ENCODE assay signal across 11 mouse cellular contexts in genomic region chr16:13216116-13216952, GRCm38 (mm10). TPM values are rescaled to one million over a fixed set of nuclear protein-coding genes. Genes with fewer than 3 reads are reported as not detected.
A peak's percentile ranks its signal among the peaks of the same experiment; 100 is the strongest.
DNase-seq lines count a peak whose midpoint lies in the region; ATAC-seq and TF ChIP-seq lines count a peak whose summit lies in the region.
"Had no signal": no experiment of that assay in that cellular context is flagged by ENCODE, and none has a peak within 500 bp of the region (broad histone marks: within the 10 kb centered on the region; RNA-seq: fewer than 3 reads in every experiment).

No protein-coding gene starts in this region.

- H3K4me1 ChIP-seq in midbrain, postnatal 0 days (ENCODE audit: insufficient read depth, low read length), result no peaks in the 10 kb centered on the region
- no peaks in the 10 kb centered on the region for H3K4me1 ChIP-seq in midbrain, embryonic 14.5 days (ENCODE audit: control insufficient read depth, insufficient read depth, low read length)
- H3K4me1 ChIP-seq in heart, adult 2 months (ENCODE audit: control insufficient read depth, insufficient read depth, low read length), result peaks cover 9% of the 10 kb centered on the region
- no peaks in the 10 kb centered on the region for H3K4me1 ChIP-seq in kidney, embryonic 15.5 days
- H3K4me1 ChIP-seq in stomach, postnatal 0 days (replicated peaks; ENCODE audit: control insufficient read depth, insufficient read depth), result no peaks in the 10 kb centered on the region
- no peaks in the 10 kb centered on the region for H3K4me1 ChIP-seq in forebrain, embryonic 14.5 days (ENCODE audit: control insufficient read depth, insufficient read depth, low read length)
- H3K4me1 ChIP-seq: embryonic facial prominence, embryonic 13.5 days had no signal

- no peaks in the 10 kb centered on the region for H3K36me3 ChIP-seq in midbrain, postnatal 0 days (ENCODE audit: insufficient read depth, low read length)
- H3K36me3 ChIP-seq in midbrain, embryonic 14.5 days (ENCODE audit: control insufficient read depth, insufficient read depth, low read length), result no peaks in the 10 kb centered on the region
- H3K36me3 ChIP-seq in heart, adult 2 months (ENCODE audit: control insufficient read depth, insufficient read depth, low read length), result peaks cover 2% of the 10 kb centered on the region; the same call in 1 of the 2 replicates
- no peaks in the 10 kb centered on the region for H3K36me3 ChIP-seq in kidney, embryonic 15.5 days
- H3K36me3 ChIP-seq in stomach, postnatal 0 days (ENCODE audit: control insufficient read depth, insufficient read depth, low read length), result no peaks in the 10 kb centered on the region
- no peaks in the 10 kb centered on the region for H3K36me3 ChIP-seq in forebrain, embryonic 14.5 days (ENCODE audit: control insufficient read depth, insufficient read depth, low read length)
- H3K36me3 ChIP-seq: embryonic facial prominence, embryonic 13.5 days had no signal

- H3K4me3 ChIP-seq in midbrain, postnatal 0 days (ENCODE audit: low read depth, low read length), result no peak overlapping the region
- H3K4me3 ChIP-seq in midbrain, embryonic 14.5 days (replicated peaks; ENCODE audit: low read depth, low read length), result no peak overlapping the region
- no peak overlapping the region for H3K4me3 ChIP-seq in heart, adult 2 months
- no peak overlapping the region for H3K4me3 ChIP-seq in kidney, embryonic 15.5 days (replicated peaks)
- H3K4me3 ChIP-seq in stomach, postnatal 0 days (ENCODE audit: low read depth, low read length), result no peak overlapping the region
- H3K4me3 ChIP-seq in forebrain, embryonic 14.5 days (ENCODE audit: low read depth, low read length), result no peak overlapping the region
- H3K4me3 ChIP-seq: embryonic facial prominence, embryonic 13.5 days had no signal

- H3K27ac ChIP-seq in midbrain, postnatal 0 days (ENCODE audit: low read depth, low read length), result no peak overlapping the region
- no peak overlapping the region for H3K27ac ChIP-seq in midbrain, embryonic 14.5 days (replicated peaks; ENCODE audit: low read depth, low read length)
- peak overlapping the region; percentile 84 for H3K27ac ChIP-seq in heart, adult 2 months
- no peak overlapping the region for H3K27ac ChIP-seq in kidney, embryonic 15.5 days
- H3K27ac ChIP-seq in stomach, postnatal 0 days (replicated peaks), result no peak overlapping the region
- H3K27ac ChIP-seq in forebrain, embryonic 14.5 days (ENCODE audit: low read depth, low read length), result no peak overlapping the region
- H3K27ac ChIP-seq: embryonic facial prominence, embryonic 13.5 days had no signal

- H3K4me2 ChIP-seq in midbrain, postnatal 0 days (ENCODE audit: low read depth, low read length, poor library complexity, severe bottlenecking), result no peak overlapping the region
- no peak overlapping the region for H3K4me2 ChIP-seq in midbrain, embryonic 14.5 days (ENCODE audit: low read length)
- H3K4me2 ChIP-seq in kidney, embryonic 15.5 days, result no peak overlapping the region
- no peak overlapping the region for H3K4me2 ChIP-seq in stomach, postnatal 0 days (replicated peaks; ENCODE audit: low read depth)
- no peak overlapping the region for H3K4me2 ChIP-seq in forebrain, embryonic 14.5 days (ENCODE audit: low read length)
- H3K4me2 ChIP-seq: embryonic facial prominence, embryonic 13.5 days had no signal

- peak; percentile 35; the same call in 1 of the 2 replicates for TF ChIP-seq EP300 in heart, adult 2 months (IDR thresholded peaks at IDR 0.05; ENCODE audit: insufficient read depth, low read depth, low read length)
- no peak for TF ChIP-seq EP300 in stomach, postnatal 0 days (optimal IDR thresholded peaks at IDR 0.05)

- intact Hi-C loops in heart, adult 2 months (cut with DNase I), result loop anchor here (2.0 kb wide), 1 partner anchor 24 kb away; no protein-coding TSS in a partner anchor

- no peaks in the 10 kb centered on the region for H3K27me3 ChIP-seq in midbrain, postnatal 0 days (ENCODE audit: insufficient read depth, low read length)
- H3K27me3 ChIP-seq in midbrain, embryonic 14.5 days (ENCODE audit: control insufficient read depth, insufficient read depth, low read length), result no peaks in the 10 kb centered on the region
- no peaks in the 10 kb centered on the region for H3K27me3 ChIP-seq in heart, adult 2 months (ENCODE audit: control insufficient read depth, insufficient read depth, low read length)
- H3K27me3 ChIP-seq in kidney, embryonic 15.5 days, result no peaks in the 10 kb centered on the region
- H3K27me3 ChIP-seq in stomach, postnatal 0 days (ENCODE audit: control insufficient read depth, insufficient read depth, low read length), result no peaks in the 10 kb centered on the region
- no peaks in the 10 kb centered on the region for H3K27me3 ChIP-seq in forebrain, embryonic 14.5 days (replicated peaks; ENCODE audit: control insufficient read depth, insufficient read depth, low read length)
- H3K27me3 ChIP-seq: embryonic facial prominence, embryonic 13.5 days; Patski had no signal

- no peak for TF ChIP-seq POLR2A in heart, adult 2 months (IDR thresholded peaks at IDR 0.05; ENCODE audit: insufficient read depth, low read depth, low read length)

- H3K9me3 ChIP-seq in midbrain, postnatal 0 days (ENCODE audit: low read length), result no peaks in the 10 kb centered on the region
- H3K9me3 ChIP-seq in midbrain, embryonic 14.5 days (ENCODE audit: control insufficient read depth, low read length), result no peaks in the 10 kb centered on the region
- H3K9me3 ChIP-seq in kidney, embryonic 15.5 days (replicated peaks), result no peaks in the 10 kb centered on the region
- H3K9me3 ChIP-seq in stomach, postnatal 0 days (ENCODE audit: control insufficient read depth, low read length), result no peaks in the 10 kb centered on the region
- H3K9me3 ChIP-seq in forebrain, embryonic 14.5 days (replicated peaks; ENCODE audit: control insufficient read depth, low read length), result no peaks in the 10 kb centered on the region
- H3K9me3 ChIP-seq: embryonic facial prominence, embryonic 13.5 days had no signal

- DNase-seq in midbrain, postnatal 0 days (ENCODE audit: low spot score), result no peak
- no peak for DNase-seq in midbrain, embryonic 14.5 days
- DNase-seq in heart, adult 2 months, result peak in 1 of 2 experiments; percentile 52
- no peak for DNase-seq in stomach, postnatal 0 days (ENCODE audit: low spot score)
- no peak for DNase-seq in forebrain, embryonic 14.5 days (ENCODE audit: low spot score)
- DNase-seq in layer of hippocampus, postnatal 14 days (ENCODE audit: low spot score in 2 of 2), result no peak
- DNase-seq: cerebellum, adult 11 months; right cerebral cortex, adult 18-20 months had no signal

- ATAC-seq in midbrain, postnatal 0 days (ENCODE audit: low FRiP score), result no peak
- no peak for ATAC-seq in midbrain, embryonic 14.5 days (ENCODE audit: low FRiP score, low TSS enrichment)
- peak; percentile 43; the same call in 1 of the 2 replicates for ATAC-seq in kidney, embryonic 15.5 days (replicated peaks; ENCODE audit: low FRiP score)
- no peak for ATAC-seq in stomach, postnatal 0 days (ENCODE audit: low FRiP score, low TSS enrichment)
- no peak for ATAC-seq in forebrain, embryonic 14.5 days
- ATAC-seq: Patski had no signal

- no peaks in the 10 kb centered on the region for H3K79me2 ChIP-seq in heart, adult 2 months (replicated peaks; ENCODE audit: control insufficient read depth, insufficient read depth, low read length)

- 0 out of 2 replicates have a peak, but pooled peaks have one; percentile 12 for TF ChIP-seq CTCF in midbrain, postnatal 0 days (IDR thresholded peaks at IDR 0.05)
- peak; percentile 59 for TF ChIP-seq CTCF in heart, adult 2 months (IDR thresholded peaks at IDR 0.05)
- TF ChIP-seq CTCF in stomach, postnatal 0 days (IDR thresholded peaks at IDR 0.05; ENCODE audit: low read depth), result peak; percentile 52

- no peak overlapping the region for H3K9ac ChIP-seq in midbrain, postnatal 0 days (replicated peaks; ENCODE audit: low read length, poor library complexity, severe bottlenecking)
- H3K9ac ChIP-seq in midbrain, embryonic 14.5 days (replicated peaks; ENCODE audit: low read length), result no peak overlapping the region
- H3K9ac ChIP-seq in heart, adult 2 months (ENCODE audit: low read depth, low read length), result 0 out of 2 replicates have a peak overlapping the region, but pooled peaks have one; percentile 16
- H3K9ac ChIP-seq in kidney, embryonic 15.5 days, result no peak overlapping the region
- no peak overlapping the region for H3K9ac ChIP-seq in stomach, postnatal 0 days (ENCODE audit: low read length)
- H3K9ac ChIP-seq in forebrain, embryonic 14.5 days (ENCODE audit: low read length), result no peak overlapping the region
- H3K9ac ChIP-seq: embryonic facial prominence, embryonic 13.5 days had no signal

- WGBS in midbrain, postnatal 0 days, result 78% methylated on average over 5 of the region's 5 CpGs
- WGBS in midbrain, embryonic 14.5 days, result 83% methylated on average over 5 of the region's 5 CpGs
- WGBS in heart, adult 2 months, result 48% methylated on average over 5 of the region's 5 CpGs
- WGBS in kidney, embryonic 15.5 days, result 73% methylated on average over 5 of the region's 5 CpGs
- WGBS in stomach, postnatal 0 days, result 64% methylated on average over 5 of the region's 5 CpGs
- 85% methylated on average over 5 of the region's 5 CpGs for WGBS in forebrain, embryonic 14.5 days

RNA-seq across cellular contexts. Expression of gene Mrtfb, which starts 39.9 kb away (rescaled TPM):
- total RNA-seq in midbrain, postnatal 0 days (2014; rRNA removed), result 24.1 and 24.2 TPM in 2 replicates
- polyA plus RNA-seq in midbrain, postnatal 0 days (2015; fragmentation: Nextera tagmentation; extraction: Ambion mirVana), result 13.8 TPM in 2 replicates
- polyA plus RNA-seq in midbrain, embryonic 14.5 days (2014; fragmentation: Nextera tagmentation; extraction: Ambion mirVana), result 13.0 and 14.9 TPM in 2 replicates
- total RNA-seq in heart, adult 2 months (2021), result 10 to 100 TPM; 24.9 to 27.1 TPM
- polyA plus RNA-seq in heart, adult 2 months (2012; rRNA removed), result 8.3 and 10.3 TPM in 2 replicates
- 19.9 and 21.2 TPM in 2 replicates for polyA plus RNA-seq in kidney, embryonic 15.5 days (2015; fragmentation: Nextera tagmentation; extraction: Ambion mirVana)
- polyA plus RNA-seq in stomach, postnatal 0 days (2015; fragmentation: Nextera tagmentation; extraction: Ambion mirVana), result 12.5 and 12.6 TPM in 2 replicates
- polyA plus RNA-seq in forebrain, embryonic 14.5 days (2014; fragmentation: Nextera tagmentation; extraction: Ambion mirVana), result 13.6 and 15.6 TPM in 2 replicates
- 100 to 1,000 TPM; 118 to 123 TPM for total RNA-seq in layer of hippocampus, postnatal 14 days (2021)
